Mouse (Mus musculus) liver, adult 10 weeks (tissue): ENCODE measurements around the gene Pck1. TPM values are rescaled to one million over a fixed set of nuclear protein-coding genes. Genes with fewer than 3 reads are reported as not detected.

Source experiments
- polyA plus RNA-seq: library from polyadenylated mRNA; stranded (reverse); fragments of 350-450 nt; fragmentation: Illumina TruSeq; extraction: RNeasy Lipid Tissue Mini Kit (QIAGEN cat#74804); gene quantifications from one replicate; pipeline ENCODE4 v1.2.3, GENCODE M21; 2014; ENCODE audit warnings: low read depth, low replicate concordance

The Pck1 gene
- polyA plus RNA-seq = 660 TPM

DNA sequence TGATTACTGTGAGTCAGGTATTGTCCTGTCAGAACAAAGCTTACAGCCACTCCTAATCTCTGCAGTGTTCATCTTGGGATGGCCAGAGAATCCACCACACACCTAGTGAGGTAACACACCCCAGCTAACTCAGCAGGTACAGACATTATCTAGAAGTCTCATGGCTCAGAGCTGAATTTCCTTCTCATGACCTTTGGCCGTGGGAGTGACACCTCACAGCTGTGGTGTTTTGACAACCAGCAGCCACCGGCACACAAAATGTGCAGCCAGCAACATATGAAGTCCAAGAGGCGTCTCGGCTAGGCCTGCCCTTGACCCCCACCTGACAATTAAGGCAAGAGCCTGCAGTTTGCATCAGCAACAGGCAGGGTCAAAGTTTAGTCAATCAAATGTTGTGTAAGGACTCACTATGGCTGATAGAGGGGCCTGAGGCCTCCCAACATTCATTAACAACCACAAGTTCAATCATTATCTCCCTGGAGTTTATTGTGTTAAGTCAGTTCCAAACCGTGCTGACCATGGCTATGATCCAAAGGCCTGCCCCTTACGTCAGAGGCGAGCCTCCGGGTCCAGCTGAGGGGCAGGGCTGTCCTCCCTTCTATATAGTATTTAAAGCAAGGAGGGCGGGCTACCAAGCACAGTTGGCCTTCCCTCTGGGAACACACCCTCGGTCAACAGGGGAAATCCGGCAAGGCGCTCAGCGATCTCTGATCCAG is at the start of gene Pck1:
Gene Pck1 (plus strand): TSS at position 613 of the 716 bp plus-strand sequence.

DNA sequence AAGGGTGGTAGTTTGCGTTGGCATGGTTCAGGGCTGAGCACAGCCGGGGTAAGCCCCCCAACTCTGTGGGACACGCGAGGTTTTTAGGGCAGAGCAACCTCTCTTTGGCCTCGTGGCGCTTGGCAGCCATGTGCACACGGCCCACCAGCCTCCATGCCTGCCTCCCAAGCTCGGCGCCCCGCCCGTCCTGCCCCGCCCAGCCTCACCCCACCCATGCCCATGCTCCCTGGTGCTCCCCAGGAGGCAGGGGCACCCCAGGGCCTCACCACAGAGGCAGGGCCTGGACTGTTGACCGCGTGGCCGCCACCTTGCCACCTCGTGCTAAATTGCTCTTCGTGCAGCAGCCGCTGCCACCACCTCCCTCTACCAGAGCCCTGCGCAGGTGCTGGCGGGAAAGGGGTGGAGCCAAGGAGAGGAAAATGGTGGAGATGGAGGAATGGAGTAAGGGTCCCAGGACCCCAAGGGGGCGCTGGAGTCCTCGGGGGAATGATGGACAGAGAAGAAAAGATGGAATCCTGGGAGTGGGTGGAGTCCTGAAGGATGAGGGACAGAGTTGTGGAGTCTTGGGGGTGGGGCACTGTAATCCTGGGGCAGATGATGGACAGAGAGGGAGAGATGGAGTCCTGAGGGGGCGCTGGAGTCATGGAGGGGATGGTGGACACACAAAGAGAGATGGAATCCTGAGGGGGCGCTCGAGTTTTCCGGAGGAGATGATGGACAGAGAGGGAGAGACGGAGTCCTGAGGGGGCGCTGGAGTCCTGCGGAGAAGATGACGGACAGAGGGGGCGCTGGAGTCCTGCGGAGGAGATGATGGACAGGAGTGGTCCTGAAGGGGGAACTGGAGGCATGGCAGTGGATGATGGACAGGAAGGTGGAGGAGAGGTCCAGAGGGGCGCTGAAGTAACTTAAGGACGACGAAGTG is 33.6 kb upstream of the Pck1 start, which contains the start of gene Ctcfl:
Gene Ctcfl (minus strand): TSS at position 503 of the 922 bp plus-strand sequence.

Other genes with a start within 250 kb of the Pck1 start
- gene Bmp7, start 212.7 kb upstream of the Pck1 start, polyA plus RNA-seq = 0.13 TPM
- not detected for gene Spo11, start 175.3 kb upstream of the Pck1 start, polyA plus RNA-seq
- 15.5 TPM for gene Rae1, start 152.9 kb upstream of the Pck1 start, polyA plus RNA-seq
- not detected for gene Rbm38, start 132.6 kb upstream of the Pck1 start, polyA plus RNA-seq
- gene Ctcfl, start 33.5 kb upstream of the Pck1 start, polyA plus RNA-seq = 0.45 TPM
- gene Zbp1, start 65.9 kb downstream of the Pck1 start, polyA plus RNA-seq = 5.1 TPM
- gene Pmepa1, start 123.5 kb downstream of the Pck1 start, polyA plus RNA-seq = 0.79 TPM